Mouse (Mus musculus) embryo, embryonic 10 days (tissue): ENCODE measurements at regions not wholly inside any gene's neighbourhood (a gene's known extent, or its start where the extent isn't known, plus 50 kb on each side); places are given as distances from the start of the nearest gene placed in this dataset.

Experiments used
- DNase-seq: peaks from one replicate; pipeline ENCODE4 v3.0.0-alpha.2; 2015; ENCODE audit warnings: low spot score

DNA sequence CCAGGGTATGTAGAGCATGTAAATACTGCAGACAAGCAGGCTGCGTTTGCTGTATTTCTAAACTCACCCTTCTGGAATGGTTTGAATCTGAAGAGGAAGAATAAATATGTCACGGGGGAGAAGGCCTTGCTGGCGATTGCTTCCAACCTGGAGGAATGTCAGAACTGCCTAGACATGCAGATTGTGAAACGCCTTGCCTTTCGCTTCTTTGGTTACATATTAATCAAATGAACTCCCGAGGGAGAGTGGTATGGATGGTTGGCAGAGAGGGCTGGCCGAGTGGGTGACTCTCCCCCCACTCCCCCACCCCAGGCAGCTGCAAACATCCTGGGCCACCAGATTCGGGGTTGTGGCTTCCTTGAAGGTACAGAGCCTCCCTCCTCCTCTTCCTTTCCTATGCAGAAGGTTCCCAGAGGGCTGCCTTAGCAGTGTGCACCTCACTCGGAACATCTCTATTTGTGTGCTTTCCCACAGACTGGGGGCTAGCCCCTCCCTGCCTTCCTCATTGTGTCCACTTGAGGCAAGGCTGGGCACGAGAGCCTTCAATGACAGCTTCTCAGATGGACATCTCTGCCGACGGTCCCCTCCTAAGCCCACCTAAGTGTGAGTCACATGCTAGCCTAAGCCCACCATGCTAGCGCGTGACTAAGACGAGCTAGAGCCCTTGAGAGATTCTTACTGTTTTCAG, 93.3 kb downstream of the Zfp281 start:
- no peak for DNase-seq

DNA sequence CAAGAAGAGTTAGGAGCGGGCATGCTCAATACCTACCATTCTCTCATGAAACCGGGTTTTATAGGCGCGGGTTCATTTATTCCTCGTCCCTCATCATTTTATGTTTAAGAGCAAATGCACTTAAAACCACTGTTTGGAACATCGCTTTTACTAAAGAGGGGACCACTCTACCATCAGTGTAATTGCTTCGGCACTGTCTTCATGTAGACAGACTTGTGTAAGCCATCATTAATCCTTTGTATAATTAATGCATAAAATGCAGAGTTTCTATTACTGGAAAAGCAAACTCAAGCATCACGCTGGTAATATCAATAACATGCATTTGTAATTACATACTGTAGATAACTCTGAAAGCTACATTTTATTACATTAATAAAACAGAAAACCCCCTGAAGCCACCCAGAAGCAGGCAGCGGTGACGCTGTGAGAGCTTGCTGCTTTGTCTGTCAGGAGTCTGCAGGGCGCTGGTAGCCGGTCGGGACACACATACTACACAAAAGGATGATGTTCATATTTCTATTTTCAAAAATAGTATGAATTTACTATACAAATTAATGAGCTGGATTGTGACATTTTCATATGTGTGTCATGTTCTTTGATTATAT, 99.2 kb downstream of the Zfp281 start:
- DNase-seq: no peak

DNA sequence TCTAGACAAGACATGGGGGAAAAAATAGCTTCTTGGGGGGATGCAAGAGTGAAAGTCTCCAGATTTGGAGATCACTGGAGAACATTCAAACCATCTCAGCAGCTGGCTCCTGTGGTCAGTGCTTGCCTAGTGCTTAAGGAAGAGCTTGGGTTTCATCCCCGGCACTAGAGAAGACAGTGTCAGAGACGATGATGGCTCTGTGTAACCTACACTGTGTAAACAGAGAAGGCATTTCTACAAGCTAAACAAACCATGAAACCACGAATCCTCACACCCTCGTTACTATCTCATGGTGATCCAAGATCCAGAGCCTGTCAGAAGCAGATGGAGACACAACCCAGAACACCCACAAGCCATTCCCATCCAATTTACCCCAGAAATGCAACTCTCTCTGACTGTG, 100.5 kb downstream of the Zfp281 start:
- no peak for DNase-seq

- no peak for DNase-seq
Observed at GRCm38 (mm10) chr1:136726145-136726935, 101.6 kb downstream of the Zfp281 start.

DNA sequence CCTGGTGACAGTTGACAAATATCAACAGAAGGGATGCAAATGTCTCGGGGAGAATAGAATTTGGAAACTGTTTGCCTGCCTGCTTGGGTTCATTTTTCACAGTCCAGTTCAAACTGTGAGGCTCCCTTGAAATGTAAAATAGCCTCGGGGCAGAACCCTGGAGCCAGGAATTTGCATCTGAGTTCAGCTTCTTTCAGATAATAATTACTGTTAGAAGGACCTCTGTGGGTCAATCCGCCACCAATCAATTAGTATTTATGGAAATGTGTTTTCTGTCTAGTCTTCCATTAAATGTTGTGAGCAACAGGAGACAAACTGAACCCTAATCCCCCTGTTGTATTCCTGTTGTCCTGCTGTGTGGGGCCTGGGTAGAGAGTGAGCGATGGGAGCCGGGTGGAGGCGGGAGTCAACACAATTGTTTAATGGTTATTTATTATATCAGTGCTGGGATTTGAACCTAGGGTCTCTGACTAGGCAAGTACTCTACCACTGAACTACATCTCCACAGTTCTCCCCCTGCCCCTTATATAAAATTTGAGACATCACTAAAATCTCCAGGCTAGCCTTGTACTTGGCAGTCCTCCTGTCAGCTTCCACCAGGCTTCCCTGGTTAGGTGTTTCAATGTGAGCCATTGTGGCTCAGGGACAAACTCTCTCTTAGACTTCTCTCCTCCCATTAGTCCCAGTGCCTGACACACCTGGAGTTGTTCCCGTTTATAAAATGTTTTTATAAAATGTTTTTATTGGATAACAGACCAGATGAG, 103.3 kb downstream of the Zfp281 start:
- DNase-seq: no peak

DNA sequence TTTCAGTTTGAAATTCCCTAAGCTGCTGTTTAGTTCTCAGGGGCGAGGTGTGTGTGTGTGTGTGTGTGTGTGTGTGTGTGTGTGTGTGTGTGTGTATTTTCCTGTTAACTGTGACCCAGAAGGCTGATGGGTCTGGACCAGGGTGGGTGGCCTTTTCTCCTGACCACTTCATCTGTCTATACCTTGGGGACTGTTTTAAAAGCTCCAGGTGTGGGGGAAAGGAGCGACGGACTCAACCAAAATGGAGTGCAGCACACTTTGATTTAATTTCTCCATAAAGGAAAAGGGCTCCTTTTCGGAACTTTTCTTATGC, 103.9 kb downstream of the Zfp281 start:
- no peak for DNase-seq

DNA sequence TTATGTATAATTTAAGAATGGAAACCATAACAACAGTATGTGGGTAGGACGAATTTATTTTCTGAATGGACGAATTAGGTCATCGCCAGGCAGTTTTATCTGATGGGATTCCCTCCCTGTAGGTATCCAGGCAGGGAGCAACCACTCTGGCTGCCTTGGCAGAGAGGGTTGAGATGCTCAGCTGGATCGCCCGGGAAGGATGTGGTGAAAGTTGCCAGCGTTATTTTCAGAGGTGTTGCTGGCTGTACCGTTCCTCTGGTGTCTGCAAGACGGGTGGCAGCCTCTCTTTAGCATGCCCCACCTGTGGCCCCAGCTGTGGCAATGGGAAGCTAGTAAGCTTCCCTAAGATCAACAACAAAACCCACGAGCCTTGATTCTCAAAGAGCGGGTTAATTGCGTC, 105.9 kb downstream of the Zfp281 start:
- no peak for DNase-seq

DNA sequence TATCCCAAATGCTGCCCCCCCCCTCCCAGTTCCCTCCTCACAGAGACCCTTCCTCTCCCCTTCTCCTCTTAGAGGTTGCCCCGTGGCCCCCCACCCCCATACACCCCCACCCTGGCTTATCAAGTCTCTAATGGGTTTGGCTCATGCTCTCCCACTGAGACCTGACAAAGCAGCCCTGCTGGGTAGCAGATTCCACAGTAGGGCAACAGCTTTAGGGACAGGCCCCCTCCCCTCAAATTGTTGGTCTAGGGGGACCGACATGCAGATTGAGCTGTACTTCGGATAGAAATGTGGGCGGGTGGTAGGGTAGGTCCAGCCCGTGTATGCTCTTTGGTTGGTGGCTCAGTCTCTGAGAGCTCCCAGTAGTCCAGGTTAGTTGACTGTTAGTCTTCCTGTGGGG, 113.3 kb downstream of the Zfp281 start:
- DNase-seq: no peak

GRCm38 (mm10) chr1:136739486-136739885, 114.8 kb downstream of the Zfp281 start:
- DNase-seq: peak; percentile 61

GRCm38 (mm10) chr1:136741061-136741460, 116.4 kb downstream of the Zfp281 start:
- DNase-seq: no peak

- peak; percentile 69 for DNase-seq
Observed at GRCm38 (mm10) chr1:136749188-136749587, 124.5 kb downstream of the Zfp281 start.

GRCm38 (mm10) chr1:136751464-136752191, 126.9 kb downstream of the Zfp281 start:
- DNase-seq: no peak

DNA sequence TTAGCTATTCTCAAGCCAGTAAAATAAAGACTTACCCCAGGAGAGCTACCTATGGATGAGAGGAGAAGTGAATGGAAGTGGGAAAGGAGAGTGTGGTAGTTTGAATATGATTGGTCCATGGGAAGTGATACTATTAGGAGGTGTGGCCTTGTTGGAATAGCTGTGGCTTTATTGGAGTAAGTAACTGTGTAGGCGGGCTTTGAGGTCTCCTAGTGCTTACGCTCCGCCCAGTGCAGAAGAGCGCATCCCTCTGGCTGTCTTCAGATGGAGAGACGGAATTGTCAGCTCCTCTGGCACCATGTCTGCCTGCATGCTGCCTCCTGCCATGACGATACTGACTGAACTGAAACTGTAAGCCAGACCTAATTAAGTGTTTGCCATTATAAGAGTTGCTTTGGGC, 129.6 kb downstream of the Zfp281 start:
- DNase-seq: no peak

GRCm38 (mm10) chr1:136758730-136759129, 134.0 kb downstream of the Zfp281 start:
- DNase-seq: no peak

GRCm38 (mm10) chr1:136759164-136759563, 134.5 kb downstream of the Zfp281 start:
- no peak for DNase-seq

DNA sequence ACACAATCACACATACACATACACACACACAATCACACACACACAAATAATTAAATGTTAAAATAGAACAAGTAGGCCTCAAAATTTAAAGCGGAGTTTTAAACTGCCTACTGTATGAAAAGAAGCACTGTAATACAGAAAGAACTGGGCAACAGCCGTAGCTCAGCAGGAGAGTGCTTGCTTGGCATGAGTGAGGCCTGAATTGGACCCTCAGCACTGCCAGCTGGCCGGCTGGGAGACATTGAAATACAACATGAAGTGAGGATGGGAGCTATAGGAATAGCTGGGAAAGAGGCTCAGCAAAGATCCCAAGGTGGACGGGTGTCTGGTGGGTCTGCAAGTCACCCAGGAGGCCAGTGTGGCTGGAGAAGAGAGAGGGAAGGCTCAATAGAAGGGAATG, 136.8 kb downstream of the Zfp281 start:
- DNase-seq: no peak

DNA sequence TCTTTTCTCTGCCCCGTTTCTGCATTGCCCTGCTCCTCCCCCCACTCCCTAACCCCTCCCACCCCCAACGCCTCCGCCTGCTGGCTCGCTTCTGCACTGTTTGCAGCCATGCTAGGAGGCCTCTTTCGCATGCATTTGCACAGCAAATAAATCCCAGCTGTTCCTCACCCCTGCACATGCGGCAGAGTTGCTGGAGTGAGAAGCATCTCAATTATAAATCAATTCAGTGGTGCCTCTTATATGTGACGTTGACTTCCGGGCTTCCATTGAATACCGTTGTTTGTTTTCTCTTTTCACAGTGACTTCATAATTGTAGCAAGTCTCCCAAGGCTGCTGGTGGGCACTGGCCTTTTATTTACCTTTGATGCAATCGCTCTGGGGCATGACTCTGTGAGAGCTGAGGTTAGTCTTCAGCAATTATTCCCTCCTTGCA, 144.3 kb downstream of the Zfp281 start:
- peak; percentile 76 for DNase-seq

DNA sequence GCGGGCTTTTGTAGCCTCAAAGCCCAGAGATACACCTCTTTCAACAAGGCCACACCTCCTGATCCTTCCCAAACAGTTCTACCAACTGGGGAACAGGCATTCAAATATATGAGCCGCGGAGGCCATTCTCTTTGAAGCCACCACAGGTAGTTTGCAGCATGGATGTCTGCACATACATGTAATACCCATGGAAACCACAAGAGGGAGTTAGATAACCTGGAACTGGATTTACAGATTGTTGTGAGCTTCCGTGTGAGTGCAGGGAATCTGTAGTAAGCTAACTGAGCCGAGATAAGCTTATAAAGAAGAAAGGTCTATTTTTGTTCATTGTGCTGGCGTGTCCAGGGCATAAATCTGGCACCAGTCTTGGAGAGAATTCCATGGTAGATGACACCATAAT, 149.0 kb downstream of the Zfp281 start:
- DNase-seq: no peak

GRCm38 (mm10) chr1:136776211-136776610, 151.5 kb downstream of the Zfp281 start:
- peak; percentile 37 for DNase-seq

DNA sequence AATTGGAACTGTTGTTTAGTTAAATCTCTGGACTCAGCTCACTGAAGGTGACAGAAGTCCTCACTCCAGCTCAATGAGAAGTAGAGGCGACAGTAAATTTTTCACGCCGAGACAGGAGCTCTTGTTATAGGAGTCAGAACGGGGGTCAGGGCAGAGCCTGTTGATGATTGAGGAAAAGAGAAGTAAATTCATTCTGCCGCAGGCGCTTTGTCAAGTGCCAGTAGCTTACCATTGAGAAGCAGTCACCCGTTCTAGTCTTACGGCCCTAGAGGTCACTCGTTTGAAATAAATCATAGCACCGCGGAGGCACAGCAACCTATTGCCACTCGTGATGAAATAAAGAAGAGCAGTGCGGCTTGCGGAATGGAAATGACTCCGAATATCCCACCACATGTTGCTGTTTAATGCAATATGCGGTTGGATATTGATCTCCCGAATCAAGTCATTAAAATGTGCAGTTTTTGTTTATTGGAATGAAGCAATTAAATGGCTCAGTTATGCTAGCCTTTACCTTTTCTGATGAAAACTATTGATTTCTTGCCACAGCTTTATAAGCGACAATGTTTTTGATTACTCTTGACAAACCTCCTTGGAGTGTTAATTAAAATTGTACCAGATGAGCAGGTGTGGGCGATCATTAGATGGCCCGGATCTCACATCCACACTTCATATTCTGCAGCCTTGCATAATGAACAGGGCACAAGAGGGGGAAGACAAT, 152.7 kb downstream of the Zfp281 start:
- DNase-seq: peak; percentile 84

DNA sequence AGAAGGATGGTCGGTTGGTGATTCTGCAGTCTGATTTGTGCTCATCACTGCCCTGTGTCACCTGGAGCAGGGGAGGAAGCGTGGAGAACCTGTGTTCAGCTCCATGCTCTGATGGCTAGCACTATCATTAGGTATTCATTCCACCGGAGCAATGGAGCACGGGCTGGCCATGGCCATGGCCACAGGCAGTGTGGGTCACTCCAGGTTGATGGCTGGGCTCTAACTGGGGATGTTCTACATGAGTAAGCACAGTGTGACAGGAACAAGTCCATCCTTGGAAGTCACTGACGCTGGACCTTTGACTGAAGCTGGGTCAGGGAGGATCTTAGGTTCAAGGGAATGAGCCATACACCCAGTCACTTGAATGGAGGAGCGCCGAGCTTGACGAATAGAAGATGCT, 154.7 kb downstream of the Zfp281 start:
- DNase-seq: no peak
